Mouse (Mus musculus) intestine, embryonic 16.5 days (tissue): Measurements from ENCODE around the gene Apbb2. TPM values are rescaled to one million over a fixed set of nuclear protein-coding genes. Genes with fewer than 3 reads are reported as not detected.

ENCODE experiments used
- ATAC-seq: fragments of 200-750 bp; cut with Nextera tagmentation; 2 replicates; pipeline ENCODE4 v1.8.0; 2017; ENCODE audit warnings: moderate TSS enrichment, moderate library complexity
- H3K27ac ChIP-seq: fragments of 300-500 bp; sonication (generic); 2 replicates; pipeline ENCODE4 v1.5.1; 2014; ENCODE audit warnings: mild to moderate bottlenecking, low read length
- H3K27me3 ChIP-seq: fragments of 300-500 bp; sonication (generic); replicated peaks from 2 replicates; pipeline ENCODE4 v1.6.1; 2014; ENCODE audit warnings: low read length, control low read depth, mixed read lengths; ENCODE audit not compliant: control insufficient read depth, insufficient read depth
- H3K36me3 ChIP-seq: fragments of 300-500 bp; sonication (generic); 2 replicates; pipeline ENCODE4 v1.6.1; 2014; ENCODE audit warnings: low read length, control low read depth; ENCODE audit not compliant: control insufficient read depth, insufficient read depth
- H3K4me1 ChIP-seq: fragments of 300-500 bp; sonication (generic); 2 replicates; pipeline ENCODE4 v1.6.1; 2014; ENCODE audit warnings: low read length, control low read depth, mixed read lengths; ENCODE audit not compliant: control insufficient read depth, insufficient read depth
- H3K4me2 ChIP-seq: fragments of 300-500 bp; sonication (generic); 2 replicates; pipeline ENCODE4 v1.6.1; 2014; ENCODE audit warnings: low read depth, low read length, control low read depth
- H3K4me3 ChIP-seq: fragments of 300-500 bp; sonication (generic); 2 replicates; pipeline ENCODE4 v1.5.1; 2014; ENCODE audit warnings: mild to moderate bottlenecking, low read length
- H3K9ac ChIP-seq: fragments of 300-500 bp; sonication (generic); 2 replicates; pipeline ENCODE4 v1.6.1; 2014; ENCODE audit warnings: low read depth, low read length
- H3K9me3 ChIP-seq: fragments of 300-500 bp; sonication (generic); 2 replicates; pipeline ENCODE4 v1.6.1; 2016; ENCODE audit warnings: low read length, control low read depth; ENCODE audit not compliant: control insufficient read depth
- WGBS: fragments of 180-500 bp; shearing (Covaris S2); extraction: QIAGEN DNeasy Blood & Tissue Kit; methylation state at CpG from one replicate; pipeline ENCODE4 v1.1.7; 2014; 5-methylcytosine and 5-hydroxymethylcytosine counted together
- polyA plus RNA-seq: library from polyadenylated mRNA; unstranded; fragments of >200 nt; fragmentation: Nextera tagmentation; extraction: Ambion mirVana; gene quantifications from 2 replicates; pipeline ENCODE4 v1.2.1, GENCODE M21; 2015

Gene Apbb2
- polyA plus RNA-seq, 1 experiment from 2014 or later: 31.2 TPM

GRCm38 (mm10) chr5:66390567-66390966 lies 228.0 kb downstream of the Apbb2 start:
- ATAC-seq: no peak
- Histone ChIP-seq H3K36me3 (no peaks in the 10 kb centered on the region), H3K4me3 (no peak overlapping the region), H3K9me3 (no peaks in the 10 kb centered on the region), H3K4me2 (no peak overlapping the region), H3K9ac (no peak overlapping the region), H3K27me3 (no peaks in the 10 kb centered on the region), H3K4me1 (no peaks in the 10 kb centered on the region), H3K27ac (no peak overlapping the region)
- 83% methylated on average over 6 of the region's 6 CpGs for WGBS

GRCm38 (mm10) chr5:66387481-66387880 lies 231.1 kb downstream of the Apbb2 start:
- ATAC-seq: no peak
- no peak overlapping the region for H3K9ac ChIP-seq

GRCm38 (mm10) chr5:66385636-66386035 lies 232.9 kb downstream of the Apbb2 start:
- 39% methylated on average over 3 of the region's 3 CpGs for WGBS
- no peak for ATAC-seq
- Histone ChIP-seq H3K9ac (no peak overlapping the region), H3K9me3 (no peaks in the 10 kb centered on the region), H3K4me1 (no peaks in the 10 kb centered on the region), H3K4me3 (no peak overlapping the region), H3K27ac (no peak overlapping the region), H3K36me3 (no peaks in the 10 kb centered on the region), H3K27me3 (no peaks in the 10 kb centered on the region), H3K4me2 (no peak overlapping the region)

More at GRCm38 (mm10) chr5:66387481-66387880, 231.1 kb downstream of the Apbb2 start:
- Histone ChIP-seq H3K27me3 (no peaks in the 10 kb centered on the region), H3K36me3 (no peaks in the 10 kb centered on the region), H3K4me3 (no peak overlapping the region), H3K9me3 (no peaks in the 10 kb centered on the region), H3K4me2 (no peak overlapping the region), H3K27ac (no peak overlapping the region), H3K4me1 (no peaks in the 10 kb centered on the region)
- 74% methylated on average over 8 of the region's 8 CpGs for WGBS

GRCm38 (mm10) chr5:66384806-66385446 lies 233.7 kb downstream of the Apbb2 start:
- H3K4me1 ChIP-seq: no peaks in the 10 kb centered on the region
- ATAC-seq: no peak
- H3K4me2 ChIP-seq: no peak overlapping the region
- WGBS: 86% methylated on average over 6 of the region's 6 CpGs
- H3K9me3 ChIP-seq: no peaks in the 10 kb centered on the region
- no peak overlapping the region for H3K9ac ChIP-seq
- no peak overlapping the region for H3K4me3 ChIP-seq
- H3K36me3 ChIP-seq: no peaks in the 10 kb centered on the region
- H3K27me3 ChIP-seq: no peaks in the 10 kb centered on the region
- H3K27ac ChIP-seq: no peak overlapping the region

- Histone ChIP-seq H3K9me3 (no peaks in the 10 kb centered on the region), H3K9ac (no peak overlapping the region), H3K4me1 (no peaks in the 10 kb centered on the region), H3K4me3 (no peak overlapping the region), H3K4me2 (no peak overlapping the region), H3K27me3 (no peaks in the 10 kb centered on the region), H3K36me3 (no peaks in the 10 kb centered on the region), H3K27ac (no peak overlapping the region)
- ATAC-seq: no peak
- WGBS: 74% methylated on average over 5 of the region's 5 CpGs
Measured at GRCm38 (mm10) chr5:66384114-66384513, 234.5 kb downstream of the Apbb2 start.

GRCm38 (mm10) chr5:66382111-66382510 lies 236.5 kb downstream of the Apbb2 start:
- Histone ChIP-seq H3K9ac (no peak overlapping the region), H3K36me3 (no peaks in the 10 kb centered on the region), H3K4me1 (no peaks in the 10 kb centered on the region), H3K27ac (no peak overlapping the region), H3K4me2 (no peak overlapping the region), H3K4me3 (no peak overlapping the region), H3K9me3 (no peaks in the 10 kb centered on the region), H3K27me3 (no peaks in the 10 kb centered on the region)
- 65% methylated on average over 1 of the region's 1 CpGs for WGBS
- no peak for ATAC-seq

- H3K9me3 ChIP-seq: no peaks in the 10 kb centered on the region
- H3K4me3 ChIP-seq: no peak overlapping the region
- no peaks in the 10 kb centered on the region for H3K27me3 ChIP-seq
- no peaks in the 10 kb centered on the region for H3K36me3 ChIP-seq
- 89% methylated on average over 6 of the region's 6 CpGs for WGBS
- ATAC-seq: no peak
- no peaks in the 10 kb centered on the region for H3K4me1 ChIP-seq
- no peak overlapping the region for H3K9ac ChIP-seq
- H3K4me2 ChIP-seq: no peak overlapping the region
- H3K27ac ChIP-seq: no peak overlapping the region
Measured at GRCm38 (mm10) chr5:66378968-66379367, 239.6 kb downstream of the Apbb2 start.

- Histone ChIP-seq H3K36me3 (no peaks in the 10 kb centered on the region), H3K9me3 (no peaks in the 10 kb centered on the region), H3K27me3 (no peaks in the 10 kb centered on the region), H3K4me1 (no peaks in the 10 kb centered on the region), H3K4me3 (no peak overlapping the region), H3K9ac (no peak overlapping the region), H3K4me2 (no peak overlapping the region), H3K27ac (no peak overlapping the region)
- WGBS: 67% methylated on average over 14 of the region's 14 CpGs
- ATAC-seq: no peak
Measured at GRCm38 (mm10) chr5:66376589-66377270, 241.9 kb downstream of the Apbb2 start.

GRCm38 (mm10) chr5:66374413-66374812 lies 244.2 kb downstream of the Apbb2 start:
- WGBS: 90% methylated on average over 4 of the region's 4 CpGs
- H3K4me2 ChIP-seq: no peak overlapping the region
- no peaks in the 10 kb centered on the region for H3K36me3 ChIP-seq
- no peak overlapping the region for H3K9ac ChIP-seq
- no peaks in the 10 kb centered on the region for H3K9me3 ChIP-seq
- no peak for ATAC-seq
- no peaks in the 10 kb centered on the region for H3K27me3 ChIP-seq
- H3K4me1 ChIP-seq: no peaks in the 10 kb centered on the region
- no peak overlapping the region for H3K4me3 ChIP-seq
- no peak overlapping the region for H3K27ac ChIP-seq
